In the genomic region with DNA sequence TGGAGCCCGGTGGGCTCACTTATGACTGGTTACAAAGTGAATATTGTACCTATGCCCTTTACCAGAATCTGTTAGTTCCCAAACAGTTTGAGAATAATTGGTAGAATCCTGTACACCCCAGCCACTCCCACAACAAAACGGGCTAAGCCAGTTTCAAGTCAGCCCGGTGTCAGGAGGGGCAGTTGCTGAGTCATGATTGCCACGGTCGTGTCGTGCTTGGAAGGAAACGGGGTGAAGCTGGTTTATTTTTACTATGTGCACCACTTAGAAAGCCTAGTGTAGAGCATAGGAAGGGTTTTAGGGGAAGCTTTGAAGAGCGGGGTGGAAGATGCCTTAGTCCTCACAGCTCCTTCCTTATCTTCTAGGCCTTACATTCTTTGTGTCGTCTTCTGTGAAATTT, we compare ENCODE assay signal across 15 mouse cellular contexts. TPM values are rescaled to one million over a fixed set of nuclear protein-coding genes. Genes with fewer than 3 reads are reported as not detected.
DNase-seq lines count a peak whose midpoint lies in the region; ATAC-seq and TF ChIP-seq lines count a peak whose summit lies in the region.
"Had no signal": no experiment of that assay in that cellular context is flagged by ENCODE, and none has a peak within 500 bp of the region (broad histone marks: within the 10 kb centered on the region; RNA-seq: fewer than 3 reads in every experiment).

No protein-coding gene starts in this region.

- peak; percentile 23 for DNase-seq in thymus, postnatal 0 days (ENCODE audit: low spot score)
- DNase-seq in thymus, postnatal 10 days (ENCODE audit: low spot score in 2 of 2) = no peak
- DNase-seq in ES-E14 (ENCODE audit: low read depth, low spot score) = no peak
- no peak for DNase-seq in left cerebral cortex, postnatal 36 days (ENCODE audit: low spot score in 2 of 2)
- DNase-seq in embryo, embryonic 10.5 days (ENCODE audit: low spot score) = no peak
- no peak for DNase-seq in layer of hippocampus, postnatal 36 days
- DNase-seq: cerebellum, adult 9-11 months; kidney, adult 9 months; right cerebral cortex, adult 18-20 months; thymus, postnatal 36 days had no signal

- H3K4me1 ChIP-seq in ES-E14 (ENCODE audit: control insufficient read depth in 2 of 2, insufficient read depth in 2 of 2, low read length in 2 of 2, poor library complexity in 1 of 2) = peaks cover 0 to 11% of the 10 kb centered on the region in 2 experiments; a peak in 3 of 4 replicates
- no peaks in the 10 kb centered on the region for H3K4me1 ChIP-seq in stomach, embryonic 16.5 days (ENCODE audit: control insufficient read depth, insufficient read depth, low read length)
- H3K4me1 ChIP-seq: embryonic facial prominence, embryonic 13.5 days; forebrain, embryonic 15.5 days had no signal

- in situ Hi-C loops in ES-E14 (cut with MboI; ENCODE audit: low sequenced_read_pairs in 2 of 2, unreplicated experiment in 2 of 2) = no loop called here

- no peaks in the 10 kb centered on the region for H3K36me3 ChIP-seq in ES-E14 (ENCODE audit: control insufficient read depth, insufficient read depth, low read length, poor library complexity, severe bottlenecking)
- H3K36me3 ChIP-seq in stomach, embryonic 16.5 days (ENCODE audit: control insufficient read depth, insufficient read depth, low read length) = no peaks in the 10 kb centered on the region
- H3K36me3 ChIP-seq: embryonic facial prominence, embryonic 13.5 days; forebrain, embryonic 15.5 days had no signal

- intact Hi-C loops in left cerebral cortex, postnatal 36 days (cut with DNase I) = no loop called here

- no peaks in the 10 kb centered on the region for H3K9me3 ChIP-seq in ES-E14 (ENCODE audit: control insufficient read depth, insufficient read depth, low read depth, low read length)
- H3K9me3 ChIP-seq in stomach, embryonic 16.5 days (replicated peaks; ENCODE audit: control insufficient read depth, low read length) = no peaks in the 10 kb centered on the region
- H3K9me3 ChIP-seq: embryonic facial prominence, embryonic 13.5 days; forebrain, embryonic 15.5 days had no signal

- WGBS in stomach, embryonic 16.5 days = 38% methylated on average over 9 of the region's 9 CpGs

- no peak overlapping the region for H3K27ac ChIP-seq in ES-E14 (ENCODE audit: insufficient read depth, low read depth, low read length, poor library complexity, severe bottlenecking)
- H3K27ac ChIP-seq in stomach, embryonic 16.5 days (ENCODE audit: low read length) = peak overlapping the region; percentile 15; the same call in 1 of the 2 replicates
- H3K27ac ChIP-seq: embryonic facial prominence, embryonic 13.5 days; forebrain, embryonic 15.5 days; layer of hippocampus, adult 2 months had no signal

- H3K4me2 ChIP-seq in stomach, embryonic 16.5 days (ENCODE audit: low read depth, low read length) = no peak overlapping the region
- H3K4me2 ChIP-seq: embryonic facial prominence, embryonic 13.5 days; forebrain, embryonic 15.5 days had no signal

- no peak overlapping the region for H3K9ac ChIP-seq in ES-E14 (ENCODE audit: insufficient read depth, low read depth, low read length, poor library complexity, severe bottlenecking)
- no peak overlapping the region for H3K9ac ChIP-seq in stomach, embryonic 16.5 days (ENCODE audit: low read length)
- H3K9ac ChIP-seq: embryonic facial prominence, embryonic 13.5 days; forebrain, embryonic 15.5 days had no signal

- ATAC-seq in common myeloid progenitor, adult 5-6 weeks (replicated peaks; ENCODE audit: low read depth, poor library complexity, severe bottlenecking) = peak; percentile 96
- peak; percentile 47; the same call in 1 of the 2 replicates for ATAC-seq in stomach, embryonic 16.5 days (ENCODE audit: insufficient read depth, low FRiP score)
- ATAC-seq: forebrain, embryonic 15.5 days had no signal

- H3K4me3 ChIP-seq in ES-E14 (ENCODE audit: insufficient read depth in 1 of 2, low read depth in 1 of 2, low read length in 2 of 2, poor library complexity in 1 of 2, severe bottlenecking in 1 of 2) = no peak overlapping the region
- no peak overlapping the region for H3K4me3 ChIP-seq in stomach, embryonic 16.5 days (replicated peaks; ENCODE audit: low read length)
- H3K4me3 ChIP-seq: embryonic facial prominence, embryonic 13.5 days; forebrain, embryonic 15.5 days; layer of hippocampus, adult 2 months had no signal

- no peaks in the 10 kb centered on the region for H3K27me3 ChIP-seq in stomach, embryonic 16.5 days (ENCODE audit: control insufficient read depth, insufficient read depth, low read length)
- H3K27me3 ChIP-seq: embryonic facial prominence, embryonic 13.5 days; forebrain, embryonic 15.5 days had no signal

TF ChIP-seq in ES-E14, 5 proteins besides CTCF, POLR2A, EP300 and RAD21:
- TF ChIP-seq CHD2 (IDR thresholded peaks at IDR 0.05; ENCODE audit: low read depth, low read length) (no peak), ZNF384 (IDR thresholded peaks at IDR 0.05; ENCODE audit: low read depth, low read length) (no peak), MAFK (IDR thresholded peaks at IDR 0.05; ENCODE audit: insufficient read depth, low read depth, low read length) (peak; percentile 84)
TF ChIP-seq in ES-E14: peak in this region for 1.

RNA-seq across cellular contexts. Expression of a gene that starts 25.9 kb away (rescaled TPM):
- polyA plus RNA-seq in thymus, postnatal 0 days (2015; fragmentation: Nextera tagmentation; extraction: Ambion mirVana) = 265 and 280 TPM in 2 replicates
- 165 and 232 TPM in 2 replicates for total RNA-seq in ES-E14 (2012; rRNA removed)
- total RNA-seq in common myeloid progenitor, adult 5-6 weeks (2017) = 158 and 166 TPM in 2 replicates
- 252 and 291 TPM in 2 replicates for polyA plus RNA-seq in stomach, embryonic 16.5 days (2015; fragmentation: Nextera tagmentation; extraction: Ambion mirVana)
- total RNA-seq in left cerebral cortex, postnatal 36 days (2021) = 100 to 1,000 TPM; 143 to 152 TPM
- total RNA-seq in layer of hippocampus, postnatal 36 days (2021) = 100 to 1,000 TPM; 200 to 210 TPM
